Mouse (Mus musculus) gastrocnemius, postnatal 4 days (tissue): ENCODE measurements around the gene Brd7. TPM values are rescaled to one million over a fixed set of nuclear protein-coding genes. Genes with fewer than 3 reads are reported as not detected.

Experiments
- DNase-seq, 2 experiments: peaks; one replicate each; pipeline ENCODE4 v3.0.0; 2021 to 2022; ENCODE audit warnings: low spot score in 2 of 2, mixed read lengths in 2 of 2
- total RNA-seq, 2 experiments: library from RNA; stranded (reverse); gene quantifications; 2 replicates each; pipeline ENCODE4 v1.2.3; 2021

Gene Brd7
- total RNA-seq, 2 experiments from 2014 or later: 71.1 to 71.9 TPM

DNA sequence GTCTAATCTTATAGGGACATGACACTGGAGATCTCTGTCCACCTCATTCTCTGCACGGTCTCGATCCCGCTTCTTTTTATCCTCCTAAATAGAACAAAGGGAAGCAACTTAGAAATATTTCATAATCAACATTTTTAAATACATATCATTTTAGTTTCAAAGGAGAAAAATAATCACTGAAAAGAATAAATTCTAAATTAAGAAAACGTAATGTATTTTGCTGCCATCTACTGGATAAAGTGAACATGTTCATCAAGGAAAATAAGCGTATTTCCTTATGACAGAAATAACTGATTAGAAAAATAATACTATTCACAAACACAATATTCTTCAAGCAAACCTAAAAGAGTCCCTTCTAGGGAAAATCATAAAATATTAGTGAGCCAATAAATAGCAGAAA, 4.0 kb downstream of the Brd7 start:
- no peak for DNase-seq

DNA sequence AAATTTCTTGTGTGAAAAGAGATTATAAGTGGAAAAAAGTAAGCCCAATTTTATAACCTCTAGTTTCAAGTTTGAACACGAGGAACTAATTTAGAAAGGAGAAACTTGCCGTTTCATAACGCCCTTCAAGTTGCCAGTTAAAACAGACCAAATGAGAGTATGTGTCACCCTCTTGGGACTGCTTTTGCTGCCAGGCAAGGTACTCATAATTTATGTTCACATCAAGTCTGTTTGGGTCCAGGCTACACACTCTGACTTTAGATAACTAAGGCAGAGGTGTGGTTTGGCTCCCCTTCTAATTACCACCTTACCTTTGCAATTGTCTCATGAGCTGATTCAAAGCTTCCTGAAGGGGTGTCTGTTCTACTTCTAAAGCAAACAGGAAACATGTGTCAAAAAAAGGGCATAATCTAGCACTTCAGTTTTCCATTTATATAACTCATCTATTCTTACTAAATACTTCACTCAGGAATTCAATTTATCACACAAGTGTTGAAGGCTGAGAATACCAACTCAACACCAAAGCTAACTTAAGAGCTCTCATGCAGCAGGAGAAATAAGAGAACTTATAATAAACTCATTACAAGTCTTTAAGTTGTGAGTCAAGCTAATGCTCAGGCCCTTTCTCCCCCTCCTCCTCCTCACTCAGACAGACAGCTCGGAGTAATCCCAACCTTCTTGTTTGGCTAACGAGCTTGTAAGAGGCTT, 4.6 kb downstream of the Brd7 start:
- no peak for DNase-seq

DNA sequence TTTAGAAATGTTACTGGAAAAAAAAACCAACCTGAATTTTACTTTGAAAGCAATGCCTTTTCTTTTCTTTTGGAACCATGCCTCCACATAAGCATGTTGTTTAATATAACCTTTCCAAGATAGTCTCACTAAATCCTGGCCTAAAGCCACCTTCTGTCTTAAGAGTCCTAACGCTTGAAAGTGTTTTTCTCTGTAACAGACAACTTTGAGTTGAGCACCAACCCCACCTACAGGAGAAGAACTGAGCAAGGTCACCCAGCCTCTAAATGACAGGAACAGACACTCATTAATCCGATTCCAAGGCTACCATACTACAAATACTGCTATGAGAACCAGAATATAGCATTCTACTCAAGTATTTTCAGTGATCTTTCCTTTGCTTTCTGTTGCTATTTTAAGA, 12.9 kb downstream of the Brd7 start:
- DNase-seq: no peak

DNA sequence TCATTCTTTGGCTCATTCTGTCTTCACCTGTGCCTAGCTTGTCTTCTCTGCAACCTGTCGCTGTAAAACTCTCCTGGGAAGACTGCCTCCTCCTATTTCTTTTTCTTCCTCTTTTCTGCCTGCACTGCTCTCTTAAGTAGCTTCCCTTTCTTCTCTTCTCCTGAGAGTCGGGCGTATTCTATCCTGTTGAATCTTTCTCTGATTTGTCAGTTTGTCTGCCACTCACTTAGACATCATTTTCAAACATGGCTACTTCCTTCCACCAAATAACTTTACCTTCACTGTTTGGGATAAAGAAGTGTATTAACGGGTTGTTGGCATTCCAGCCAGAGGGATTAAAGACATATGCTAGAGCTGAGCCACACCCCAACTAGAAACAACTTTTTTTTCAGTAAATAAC, 20.0 kb downstream of the Brd7 start:
- DNase-seq: no peak

DNA sequence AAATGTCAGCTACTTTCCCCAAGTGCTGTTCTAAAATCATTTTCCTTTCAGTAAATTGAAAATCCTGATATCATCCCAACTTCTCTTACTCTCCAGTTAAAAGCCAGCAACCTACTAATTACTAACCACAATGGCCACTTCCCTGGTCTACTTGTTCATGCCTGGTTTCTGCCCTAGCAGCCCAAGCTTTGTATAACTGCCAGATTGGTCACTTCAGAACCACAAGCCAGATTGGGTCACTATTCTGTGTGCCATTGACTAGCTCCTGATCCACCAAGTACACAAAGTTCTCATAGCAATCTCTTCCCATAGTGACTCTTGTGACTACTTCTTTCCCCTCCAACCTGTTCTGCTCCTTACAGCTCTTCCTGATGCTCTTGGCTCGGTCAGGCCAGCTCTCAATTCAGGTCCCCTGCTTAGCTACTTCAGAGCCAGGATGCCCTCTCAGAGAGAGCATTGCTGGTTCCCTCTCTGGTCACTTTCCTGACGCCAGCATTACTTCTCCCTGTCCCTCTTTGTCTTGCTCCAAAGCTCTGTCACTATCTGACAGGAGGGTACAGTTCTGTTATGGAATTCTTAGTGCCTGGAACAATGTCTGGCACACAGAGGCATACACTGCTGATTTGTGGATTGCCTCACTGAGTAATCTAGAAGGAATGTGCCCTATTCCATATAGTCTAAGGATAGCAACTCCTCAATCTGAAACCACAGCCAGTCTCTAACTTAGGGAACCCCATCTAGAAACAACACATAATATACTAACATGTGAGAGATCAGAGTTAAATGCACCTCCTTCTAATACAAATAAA, 21.9 kb downstream of the Brd7 start:
- DNase-seq: no peak

DNA sequence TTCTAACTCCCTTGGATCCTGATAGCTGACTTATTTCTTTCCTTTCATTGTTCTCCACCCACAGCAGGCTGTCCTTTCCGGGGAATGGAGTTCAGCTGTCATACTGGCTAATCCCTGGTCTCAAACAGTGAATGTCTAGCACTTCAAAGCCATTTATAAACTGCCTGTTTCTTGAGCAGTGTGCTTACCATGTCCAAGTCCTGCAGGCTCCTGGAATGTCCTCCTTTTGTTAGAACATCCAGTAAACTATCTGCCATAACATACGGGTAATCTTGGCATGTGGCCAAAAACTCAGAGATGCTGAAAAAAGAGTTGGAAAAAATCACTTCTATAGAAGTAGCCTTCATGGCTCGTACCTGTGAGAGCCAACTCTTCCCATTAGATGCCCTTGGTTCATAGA, 22.8 kb downstream of the Brd7 start:
- DNase-seq: no peak

DNA sequence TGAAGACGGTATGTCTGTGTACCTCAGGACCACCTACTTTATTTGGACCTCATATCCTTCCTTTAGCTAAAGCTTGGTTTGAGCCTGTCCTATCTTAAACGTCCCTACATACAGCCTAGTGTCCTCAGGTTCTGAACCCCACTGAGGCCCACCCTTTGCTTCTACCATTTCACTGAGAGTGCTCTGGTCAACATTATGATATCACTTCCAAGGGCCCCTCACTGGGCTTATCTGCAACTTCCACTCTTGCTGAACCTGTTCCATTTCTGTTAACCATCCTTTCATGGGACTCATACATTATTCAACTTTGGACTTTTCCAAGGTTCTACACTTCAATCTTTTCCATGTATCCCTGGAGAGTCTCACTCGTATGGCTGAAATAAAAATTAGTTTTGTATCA, 27.0 kb downstream of the Brd7 start:
- no peak for DNase-seq

DNA sequence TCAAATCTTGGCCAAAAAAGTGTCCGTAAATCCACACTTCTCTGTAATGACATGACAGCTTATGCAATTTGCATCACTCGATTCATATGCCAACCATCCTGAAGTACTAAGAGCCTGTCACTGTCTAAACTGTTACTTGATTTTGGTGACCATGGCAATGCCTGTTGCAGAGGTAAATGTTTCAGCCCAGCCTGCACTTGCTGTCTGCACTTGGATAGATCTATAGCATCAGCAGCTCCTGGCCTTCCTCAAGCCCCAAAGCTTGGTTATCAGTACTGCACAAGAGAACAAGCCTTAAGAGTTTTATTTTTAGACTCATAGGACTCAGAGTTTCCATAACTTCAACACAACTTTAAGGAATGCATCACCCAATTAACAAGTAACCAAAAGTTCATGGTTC, 27.6 kb downstream of the Brd7 start:
- DNase-seq: no peak

DNA sequence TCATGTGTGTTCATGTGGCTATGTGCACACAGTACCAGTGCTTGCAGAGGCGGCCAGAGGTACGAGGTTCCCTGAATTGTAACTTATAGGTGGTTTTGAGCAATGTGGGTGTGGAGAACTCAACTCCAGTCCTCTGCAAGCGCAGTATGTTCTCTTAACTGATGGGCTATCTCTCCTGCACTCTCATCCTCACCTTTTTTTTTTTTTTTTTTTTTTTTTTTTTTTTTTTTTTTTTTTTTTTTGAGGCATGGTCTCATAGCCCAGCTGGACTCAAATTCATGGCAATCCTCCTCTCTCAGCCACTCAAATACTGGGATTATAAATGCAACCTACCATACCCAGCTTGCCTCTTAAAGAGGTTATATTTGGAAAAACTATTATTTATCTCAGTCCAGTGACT, 31.2 kb downstream of the Brd7 start:
- no peak for DNase-seq

DNA sequence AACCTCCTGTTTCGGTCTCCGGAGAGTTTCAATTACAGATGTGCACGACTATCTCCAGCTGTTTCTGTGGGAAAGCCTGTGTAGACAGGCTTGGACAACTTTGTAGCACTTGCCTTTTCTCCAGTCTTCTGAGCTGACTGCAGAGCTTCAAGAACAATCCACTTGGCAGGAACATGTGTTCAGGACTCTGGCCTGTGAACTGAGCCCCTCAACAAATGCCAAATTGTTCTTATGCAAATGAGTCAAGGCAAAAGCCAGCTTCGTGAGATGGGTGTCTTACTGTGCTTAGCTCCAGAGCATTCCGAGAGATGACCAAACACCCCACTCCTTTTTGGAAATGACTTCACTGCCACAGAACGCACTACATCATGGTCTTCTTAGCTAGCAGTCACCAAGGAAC, 33.3 kb downstream of the Brd7 start:
- peak in 1 of 2 experiments; percentile 10 for DNase-seq

DNA sequence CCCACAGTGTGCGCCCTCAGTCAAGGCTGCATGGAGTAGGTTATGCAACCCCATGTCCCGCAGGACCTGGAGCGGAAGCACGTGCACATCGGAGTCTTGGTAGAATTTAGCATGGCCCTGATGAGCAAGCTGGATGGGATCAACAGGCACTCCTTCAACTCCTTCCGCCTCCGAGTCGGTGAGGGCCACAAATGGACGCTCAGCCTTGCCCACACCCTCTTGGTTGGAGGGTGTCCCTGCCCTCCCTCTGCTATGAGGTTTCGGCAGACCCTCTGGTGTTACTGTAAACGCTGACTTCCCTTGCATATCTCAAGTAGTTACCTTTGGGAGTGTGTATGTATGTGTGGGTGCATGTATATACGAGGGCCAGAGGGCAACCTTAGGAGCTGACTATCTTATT, 35.7 kb downstream of the Brd7 start:
- DNase-seq: no peak

DNA sequence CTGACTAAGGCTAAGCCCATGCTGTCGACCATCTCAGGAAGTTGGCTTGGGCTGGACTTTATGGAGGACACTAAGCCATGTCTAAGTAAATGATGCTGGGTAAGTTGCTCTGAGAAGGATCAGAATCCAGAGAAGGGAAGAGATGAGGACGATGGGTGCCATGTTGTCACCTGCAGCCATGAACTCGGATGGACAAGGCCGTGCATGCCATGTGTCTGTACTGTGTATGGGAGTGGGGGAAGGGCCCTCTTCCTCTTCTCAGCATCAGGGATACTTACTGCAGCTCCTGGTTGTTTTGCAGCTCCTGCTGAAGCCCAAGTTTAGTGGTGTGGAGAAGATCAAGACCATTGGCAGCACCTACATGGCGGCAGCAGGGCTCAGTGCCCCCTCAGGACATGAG, 36.2 kb downstream of the Brd7 start:
- no peak for DNase-seq

DNA sequence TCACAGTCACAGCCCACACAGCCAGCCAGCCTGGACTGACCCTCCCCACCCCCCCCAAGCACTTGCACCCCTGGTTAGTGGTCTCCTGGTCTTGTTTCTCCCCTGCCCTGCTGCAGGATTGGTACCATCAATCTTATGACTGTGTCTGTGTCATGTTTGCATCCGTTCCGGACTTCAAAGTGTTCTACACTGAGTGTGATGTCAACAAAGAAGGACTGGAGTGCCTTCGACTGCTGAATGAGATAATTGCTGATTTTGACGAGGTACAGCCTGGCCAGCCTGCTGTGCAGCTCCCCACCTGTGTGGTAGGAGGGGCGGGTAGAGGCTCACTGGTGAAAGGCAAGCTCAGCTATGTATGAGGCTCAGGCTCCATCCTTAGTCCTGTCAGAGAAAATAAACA, 36.7 kb downstream of the Brd7 start:
- DNase-seq: no peak

DNA sequence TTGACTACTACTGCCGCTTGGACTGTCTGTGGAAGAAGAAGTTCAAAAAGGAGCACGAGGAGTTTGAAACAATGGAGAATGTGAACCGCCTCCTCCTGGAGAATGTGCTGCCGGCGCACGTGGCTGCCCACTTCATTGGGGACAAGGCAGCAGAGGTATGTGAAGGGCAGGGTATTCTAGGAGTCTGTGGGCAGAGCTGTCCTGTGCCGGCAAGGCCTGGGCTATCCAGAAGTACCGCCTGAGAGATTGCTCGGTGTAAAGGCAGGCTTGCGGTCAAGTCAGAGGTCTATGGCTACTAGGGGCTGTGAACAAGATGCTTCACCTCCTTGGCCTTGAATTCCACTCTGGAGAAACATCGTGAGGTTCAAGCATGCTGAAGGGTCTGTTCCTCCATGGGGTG, 37.2 kb downstream of the Brd7 start:
- no peak for DNase-seq

DNA sequence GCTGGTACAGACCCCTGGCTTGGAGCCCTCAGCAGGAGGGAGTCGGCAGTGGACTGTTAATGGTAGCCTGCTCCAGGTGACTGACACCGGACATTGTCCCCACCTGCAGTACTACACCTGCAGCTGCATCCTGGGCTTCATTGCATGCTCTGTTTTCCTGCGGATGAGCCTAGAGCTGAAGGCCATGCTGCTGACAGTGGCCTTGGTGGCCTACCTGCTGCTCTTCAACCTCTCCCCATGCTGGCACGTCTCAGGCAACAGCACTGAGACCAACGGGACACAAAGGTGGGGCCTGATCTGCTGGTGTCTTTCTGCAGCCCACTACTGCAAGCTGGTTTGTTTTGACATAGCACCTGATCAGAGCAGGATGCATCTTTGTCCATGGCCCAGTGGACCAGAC, 38.5 kb downstream of the Brd7 start:
- DNase-seq: no peak

DNA sequence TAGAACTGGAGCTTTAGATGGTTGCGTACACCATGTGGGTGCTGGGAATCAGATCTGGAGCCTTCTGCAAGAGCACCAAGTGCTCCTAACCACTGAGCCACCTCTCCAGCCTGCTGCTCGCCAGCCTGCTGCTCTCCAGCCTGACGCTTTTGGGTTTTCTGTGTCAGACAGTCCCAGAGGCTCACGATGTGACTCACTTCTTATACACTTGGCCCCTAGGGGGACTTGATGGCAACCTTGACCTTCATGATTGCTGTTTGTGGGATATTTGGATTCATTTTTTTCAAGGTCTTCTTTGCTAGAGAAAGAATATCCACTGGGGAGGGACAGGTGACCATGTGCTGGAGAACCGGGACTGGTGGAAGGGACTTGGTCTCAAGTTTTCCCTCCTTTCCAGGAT, 40.6 kb downstream of the Brd7 start:
- no peak for DNase-seq

DNA sequence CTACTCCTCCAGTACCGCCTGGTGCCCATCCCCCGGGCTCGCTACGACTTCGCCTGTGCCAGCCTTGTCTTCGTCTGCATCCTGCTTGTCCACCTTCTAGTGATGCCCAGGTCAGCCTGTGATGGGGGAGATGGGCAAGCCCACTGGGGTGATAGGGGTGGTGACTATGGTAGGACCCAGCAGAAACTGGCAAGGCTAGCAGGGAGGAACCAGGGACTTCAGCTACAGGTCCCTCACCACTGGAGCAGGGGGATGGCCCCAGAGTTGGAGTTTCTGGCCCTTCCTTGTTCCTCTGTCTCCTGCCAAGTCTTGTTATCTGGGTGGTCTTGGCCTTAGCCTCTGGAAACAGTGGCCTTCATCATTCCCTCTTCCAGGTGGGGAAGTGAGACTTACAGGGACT, 41.9 kb downstream of the Brd7 start:
- peak in 1 of 2 experiments; percentile 10 for DNase-seq

DNA sequence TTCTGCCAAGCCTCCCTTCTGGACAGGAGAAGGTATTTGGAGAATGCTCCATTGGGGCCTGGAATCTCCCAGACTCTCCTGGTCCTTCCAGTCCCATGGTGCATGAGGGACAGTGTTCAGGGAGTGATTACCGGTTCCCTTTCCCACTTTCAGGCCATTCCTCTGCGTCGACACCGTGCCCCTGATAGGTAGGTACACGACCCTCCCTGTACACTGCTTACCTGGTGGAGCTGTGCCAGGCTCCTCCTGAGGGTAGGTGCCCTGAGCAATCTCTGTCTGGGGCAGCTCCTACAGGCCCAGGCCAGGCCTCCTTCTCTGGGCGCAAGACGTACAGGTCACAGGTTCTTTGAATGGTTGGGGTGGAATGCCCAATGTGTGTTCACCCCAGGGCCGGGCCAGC, 43.8 kb downstream of the Brd7 start:
- no peak for DNase-seq

DNA sequence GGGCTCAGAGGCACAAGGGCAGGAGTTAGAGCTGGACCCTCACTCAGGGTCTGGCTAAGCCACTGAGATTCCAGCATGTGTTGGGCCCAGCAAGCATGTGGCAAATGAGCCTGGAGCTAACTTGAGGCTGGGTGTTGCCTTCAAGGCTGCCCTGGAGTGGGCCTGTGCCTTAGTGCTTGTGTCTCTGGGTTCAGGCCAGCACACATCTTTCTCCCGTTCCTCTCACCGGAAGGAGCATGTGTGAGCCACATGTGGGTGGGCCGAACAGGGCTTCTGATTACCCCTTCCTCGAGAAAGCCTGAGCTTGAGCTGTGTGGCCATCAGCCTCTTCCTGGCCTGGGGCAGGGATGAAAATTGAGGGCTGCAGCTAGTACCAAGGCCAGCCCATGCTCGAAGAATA, 44.7 kb downstream of the Brd7 start:
- DNase-seq: peak in 1 of 2 experiments; percentile 20

DNA sequence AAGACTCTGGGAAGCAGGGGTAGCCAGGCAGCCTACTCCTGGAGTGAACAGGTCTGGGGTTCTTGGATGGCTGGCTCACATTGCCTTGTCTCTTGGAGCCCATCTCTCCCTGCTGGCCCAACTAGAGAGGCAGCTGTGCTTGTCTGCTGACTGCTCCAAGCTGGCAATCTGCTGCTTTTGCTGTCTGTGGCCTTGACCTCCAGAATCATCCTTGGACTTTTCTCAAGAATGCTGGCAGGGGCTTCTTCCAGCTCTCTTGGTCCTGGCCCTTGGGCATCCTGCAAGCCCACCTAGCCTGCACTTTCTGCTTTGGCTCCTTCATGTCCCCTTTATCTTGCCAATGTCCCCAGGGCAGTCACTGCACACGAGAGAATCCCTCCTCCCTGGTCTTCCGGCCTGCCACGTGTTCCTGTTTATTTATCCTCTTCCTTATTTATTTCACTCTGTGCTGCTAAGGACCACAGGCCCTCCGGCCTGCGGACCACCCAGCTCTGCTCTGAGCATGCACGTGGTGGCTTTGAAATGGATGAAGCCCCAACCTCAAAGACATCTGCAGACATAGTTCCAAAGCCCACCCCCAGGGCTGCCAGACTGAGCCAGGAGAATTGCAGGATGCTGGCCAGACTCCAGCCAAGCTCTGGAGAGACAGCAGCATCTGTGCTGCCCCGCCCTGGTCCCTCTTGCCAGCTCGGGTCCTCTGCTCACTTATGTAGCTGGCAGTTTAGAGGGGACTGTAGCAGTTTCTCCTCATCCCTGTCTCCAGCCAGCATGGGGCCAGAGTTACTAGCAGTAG, 45.7 kb downstream of the Brd7 start:
- peak; percentile 69 to 88 for DNase-seq

DNA sequence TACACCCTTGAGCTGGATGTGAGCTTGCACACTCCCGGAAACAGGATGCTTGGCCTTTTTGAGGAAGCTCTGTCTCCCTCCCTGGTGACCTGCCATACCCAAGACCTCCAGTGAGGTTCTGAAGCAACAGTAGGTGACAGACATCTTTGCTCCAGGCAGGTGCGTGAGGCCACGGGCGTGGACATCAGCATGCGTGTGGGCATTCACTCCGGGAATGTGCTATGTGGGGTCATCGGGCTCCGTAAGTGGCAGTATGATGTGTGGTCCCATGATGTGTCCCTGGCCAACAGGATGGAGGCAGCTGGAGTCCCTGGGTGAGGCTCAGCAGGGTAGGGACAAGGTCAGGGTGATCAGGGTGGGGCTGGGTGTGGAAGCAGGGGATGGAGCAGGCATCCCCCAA, 46.7 kb downstream of the Brd7 start:
- no peak for DNase-seq

DNA sequence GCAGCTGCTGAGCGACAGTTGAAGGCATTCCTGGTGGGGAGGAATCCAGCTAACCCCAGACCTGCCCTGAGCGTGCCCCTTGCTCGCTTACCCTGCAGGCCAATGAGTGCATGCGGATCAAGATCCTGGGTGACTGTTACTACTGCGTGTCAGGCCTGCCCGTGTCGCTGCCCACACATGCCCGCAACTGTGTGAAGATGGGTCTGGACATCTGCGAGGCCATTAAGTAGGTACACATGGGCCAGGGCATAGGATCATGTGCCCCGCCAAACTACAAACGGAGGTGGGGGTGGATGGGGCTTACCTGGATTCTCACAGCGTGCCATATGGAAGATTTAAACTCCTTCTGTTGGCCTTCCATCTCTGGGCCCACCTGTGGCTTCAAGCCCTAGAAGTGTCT, 48.0 kb downstream of the Brd7 start:
- DNase-seq: no peak
